Mouse (Mus musculus) intestine, embryonic 14.5 days (tissue): Measurements from ENCODE around the gene Cul5. TPM values are rescaled to one million over a fixed set of nuclear protein-coding genes. Genes with fewer than 3 reads are reported as not detected.

ENCODE experiments used
- ATAC-seq: fragments of 200-750 bp; cut with Nextera tagmentation; replicated peaks from 2 replicates; pipeline ENCODE4 v1.8.0; 2017; ENCODE audit warnings: low read depth, moderate number of reproducible peaks, moderate TSS enrichment, moderate library complexity; ENCODE audit not compliant: low FRiP score, low TSS enrichment
- DNase-seq: peaks from one replicate; pipeline ENCODE4 v3.0.0-alpha.2; 2018; ENCODE audit warnings: low spot score
- H3K27ac ChIP-seq: fragments of 300-500 bp; sonication (generic); 2 replicates; pipeline ENCODE4 v1.5.1; 2014; ENCODE audit warnings: low read depth, mild to moderate bottlenecking, control low read depth
- H3K27me3 ChIP-seq: fragments of 300-500 bp; sonication (generic); replicated peaks from 2 replicates; pipeline ENCODE4 v1.6.1; 2014; ENCODE audit warnings: low read length, control low read depth; ENCODE audit not compliant: control insufficient read depth, insufficient read depth
- H3K36me3 ChIP-seq: fragments of 300-500 bp; sonication (generic); 2 replicates; pipeline ENCODE4 v1.6.1; 2014; ENCODE audit warnings: low read length, control low read depth; ENCODE audit not compliant: control insufficient read depth, insufficient read depth
- H3K4me1 ChIP-seq: fragments of 300-500 bp; sonication (generic); replicated peaks from 2 replicates; pipeline ENCODE4 v1.6.1; 2014; ENCODE audit warnings: low read length, control low read depth, mixed read lengths; ENCODE audit not compliant: control insufficient read depth, insufficient read depth
- H3K4me2 ChIP-seq: fragments of 300-500 bp; sonication (generic); 2 replicates; pipeline ENCODE4 v1.6.1; 2014; ENCODE audit warnings: low read length
- H3K4me3 ChIP-seq: fragments of 300-500 bp; sonication (generic); 2 replicates; pipeline ENCODE4 v1.5.1; 2014; ENCODE audit warnings: low read depth, low read length, control low read depth, mixed read lengths
- H3K9ac ChIP-seq: fragments of 300-500 bp; sonication (generic); 2 replicates; pipeline ENCODE4 v1.6.1; 2014; ENCODE audit warnings: mild to moderate bottlenecking, low read length
- H3K9me3 ChIP-seq: fragments of 300-500 bp; sonication (generic); 2 replicates; pipeline ENCODE4 v1.6.1; 2016; ENCODE audit warnings: low read length, control low read depth; ENCODE audit not compliant: control insufficient read depth
- WGBS: fragments of 180-500 bp; shearing (Covaris S2); extraction: QIAGEN DNeasy Blood & Tissue Kit; methylation state at CpG from one replicate; pipeline ENCODE4 v1.1.7; 2014; 5-methylcytosine and 5-hydroxymethylcytosine counted together
- polyA plus RNA-seq: library from polyadenylated mRNA; unstranded; fragments of >200 nt; fragmentation: Nextera tagmentation; extraction: Ambion mirVana; gene quantifications from 2 replicates; pipeline ENCODE4 v1.2.1, GENCODE M21; 2014

The Cul5 gene
- polyA plus RNA-seq, 1 experiment from 2014 or later: 40.3 TPM

GRCm38 (mm10) chr9:53614286-53614685 is 55.5 kb downstream of the Cul5 start:
- no peak overlapping the region for H3K4me3 ChIP-seq
- DNase-seq (no peak), ATAC-seq (no peak)
- H3K4me1 ChIP-seq: peaks cover 2% of the 10 kb centered on the region; the same call in 1 of the 2 replicates
- no peaks in the 10 kb centered on the region for H3K9me3 ChIP-seq
- H3K9ac ChIP-seq: no peak overlapping the region
- no peaks in the 10 kb centered on the region for H3K27me3 ChIP-seq
- H3K27ac ChIP-seq: no peak overlapping the region
- 80% methylated on average over 4 of the region's 4 CpGs for WGBS
- peaks cover 34% of the 10 kb centered on the region for H3K36me3 ChIP-seq
- no peak overlapping the region for H3K4me2 ChIP-seq

- peaks cover 9% of the 10 kb centered on the region; the same call in 1 of the 2 replicates for H3K4me1 ChIP-seq
- H3K4me3 ChIP-seq: peak within 1 kb of the TSS; percentile 75
- H3K36me3 ChIP-seq: no peaks in the 10 kb centered on the region
- peak; percentile 98 for ATAC-seq
- peak within 1 kb of the TSS; percentile 60; the same call in 1 of the 2 replicates for H3K27ac ChIP-seq
- DNase-seq: peak; percentile 93
- WGBS: 5% methylated on average over 52 of the region's 52 CpGs
- peak within 1 kb of the TSS; percentile 81 for H3K4me2 ChIP-seq
- no peaks in the 10 kb centered on the region for H3K9me3 ChIP-seq
- H3K27me3 ChIP-seq: no peaks in the 10 kb centered on the region
- H3K9ac ChIP-seq: peak within 1 kb of the TSS; percentile 84
Measured at GRCm38 (mm10) chr9:53609968-53610781, 59.6 kb downstream of the Cul5 start, which contains the start of gene Acat1. TSS of gene Acat1 (minus strand) at chr9:53610382.

- no peaks in the 10 kb centered on the region for H3K27me3 ChIP-seq
- H3K4me2 ChIP-seq: peak overlapping the region; percentile 81
- H3K27ac ChIP-seq: 0 out of 2 replicates have a peak overlapping the region, but pooled peaks have one; percentile 60
- DNase-seq (peak; percentile 57), ATAC-seq (no peak)
- no peaks in the 10 kb centered on the region for H3K9me3 ChIP-seq
- H3K4me3 ChIP-seq: peak overlapping the region; percentile 75
- 66% methylated on average over 12 of the region's 12 CpGs for WGBS
- H3K4me1 ChIP-seq: peaks cover 9% of the 10 kb centered on the region; the same call in 1 of the 2 replicates
- no peaks in the 10 kb centered on the region for H3K36me3 ChIP-seq
- H3K9ac ChIP-seq: peak overlapping the region; percentile 84
Measured at GRCm38 (mm10) chr9:53609306-53609967, 60.4 kb downstream of the Cul5 start.

GRCm38 (mm10) chr9:53607816-53608215 is 62.0 kb downstream of the Cul5 start:
- Histone ChIP-seq H3K4me2 (no peak overlapping the region), H3K36me3 (no peaks in the 10 kb centered on the region), H3K4me3 (no peak overlapping the region), H3K4me1 (peaks cover 18% of the 10 kb centered on the region), H3K27ac (no peak overlapping the region), H3K27me3 (no peaks in the 10 kb centered on the region), H3K9ac (no peak overlapping the region), H3K9me3 (no peaks in the 10 kb centered on the region)
- DNase-seq (peak; percentile 9), ATAC-seq (no peak)
- WGBS: 96% methylated on average over 4 of the region's 4 CpGs

GRCm38 (mm10) chr9:53607192-53607591 is 62.6 kb downstream of the Cul5 start:
- DNase-seq: peak; percentile 7
- H3K4me1 ChIP-seq: peaks cover 18% of the 10 kb centered on the region
- H3K27ac ChIP-seq: no peak overlapping the region
- no peak for ATAC-seq
- H3K36me3 ChIP-seq: no peaks in the 10 kb centered on the region
- H3K9ac ChIP-seq: no peak overlapping the region
- H3K4me2 ChIP-seq: no peak overlapping the region
- no peak overlapping the region for H3K4me3 ChIP-seq
- 91% methylated on average over 3 of the region's 3 CpGs for WGBS
- no peaks in the 10 kb centered on the region for H3K9me3 ChIP-seq
- H3K27me3 ChIP-seq: no peaks in the 10 kb centered on the region

- 92% methylated on average over 5 of the region's 5 CpGs for WGBS
- H3K4me2 ChIP-seq: no peak overlapping the region
- peaks cover 24% of the 10 kb centered on the region for H3K4me1 ChIP-seq
- H3K36me3 ChIP-seq: no peaks in the 10 kb centered on the region
- DNase-seq (no peak), ATAC-seq (no peak)
- no peak overlapping the region for H3K4me3 ChIP-seq
- H3K9me3 ChIP-seq: no peaks in the 10 kb centered on the region
- H3K27me3 ChIP-seq: no peaks in the 10 kb centered on the region
- H3K9ac ChIP-seq: no peak overlapping the region
- no peak overlapping the region for H3K27ac ChIP-seq
Measured at GRCm38 (mm10) chr9:53604954-53605353, 64.9 kb downstream of the Cul5 start.

- Histone ChIP-seq H3K27ac (peak overlapping the region; percentile 33; the same call in 1 of the 2 replicates), H3K9me3 (no peaks in the 10 kb centered on the region), H3K4me3 (no peak overlapping the region), H3K27me3 (no peaks in the 10 kb centered on the region), H3K4me1 (peaks cover 18% of the 10 kb centered on the region), H3K36me3 (no peaks in the 10 kb centered on the region), H3K9ac (no peak overlapping the region), H3K4me2 (no peak overlapping the region)
- WGBS: 68% methylated on average over 3 of the region's 3 CpGs
- 0 out of 2 replicates have a peak, but pooled peaks have one; percentile 21 for ATAC-seq
- no peak for DNase-seq
Measured at GRCm38 (mm10) chr9:53603849-53604248, 66.0 kb downstream of the Cul5 start.

GRCm38 (mm10) chr9:53603384-53603783 is 66.4 kb downstream of the Cul5 start:
- H3K27me3 ChIP-seq: no peaks in the 10 kb centered on the region
- WGBS: 84% methylated on average over 1 of the region's 1 CpGs
- no peak overlapping the region for H3K4me3 ChIP-seq
- peaks cover 15% of the 10 kb centered on the region for H3K4me1 ChIP-seq
- no peaks in the 10 kb centered on the region for H3K36me3 ChIP-seq
- no peak for DNase-seq
- no peak for ATAC-seq
- H3K27ac ChIP-seq: peak overlapping the region; percentile 33; the same call in 1 of the 2 replicates
- no peak overlapping the region for H3K4me2 ChIP-seq
- H3K9ac ChIP-seq: no peak overlapping the region
- H3K9me3 ChIP-seq: no peaks in the 10 kb centered on the region
